Mouse (Mus musculus) WW6 (cell line): ENCODE data around the gene Ran.
"Not testable (repeated sequence)": the region's sequence is repeated elsewhere in the genome, so short reads cannot be mapped to it uniquely, and the experiment has no call there.

Experiments used
- DNase-seq: peaks from one replicate; pipeline ENCODE4 v3.0.0-alpha.2; 2013; ENCODE audit warnings: low read depth, low spot score

Gene Ran

DNA sequence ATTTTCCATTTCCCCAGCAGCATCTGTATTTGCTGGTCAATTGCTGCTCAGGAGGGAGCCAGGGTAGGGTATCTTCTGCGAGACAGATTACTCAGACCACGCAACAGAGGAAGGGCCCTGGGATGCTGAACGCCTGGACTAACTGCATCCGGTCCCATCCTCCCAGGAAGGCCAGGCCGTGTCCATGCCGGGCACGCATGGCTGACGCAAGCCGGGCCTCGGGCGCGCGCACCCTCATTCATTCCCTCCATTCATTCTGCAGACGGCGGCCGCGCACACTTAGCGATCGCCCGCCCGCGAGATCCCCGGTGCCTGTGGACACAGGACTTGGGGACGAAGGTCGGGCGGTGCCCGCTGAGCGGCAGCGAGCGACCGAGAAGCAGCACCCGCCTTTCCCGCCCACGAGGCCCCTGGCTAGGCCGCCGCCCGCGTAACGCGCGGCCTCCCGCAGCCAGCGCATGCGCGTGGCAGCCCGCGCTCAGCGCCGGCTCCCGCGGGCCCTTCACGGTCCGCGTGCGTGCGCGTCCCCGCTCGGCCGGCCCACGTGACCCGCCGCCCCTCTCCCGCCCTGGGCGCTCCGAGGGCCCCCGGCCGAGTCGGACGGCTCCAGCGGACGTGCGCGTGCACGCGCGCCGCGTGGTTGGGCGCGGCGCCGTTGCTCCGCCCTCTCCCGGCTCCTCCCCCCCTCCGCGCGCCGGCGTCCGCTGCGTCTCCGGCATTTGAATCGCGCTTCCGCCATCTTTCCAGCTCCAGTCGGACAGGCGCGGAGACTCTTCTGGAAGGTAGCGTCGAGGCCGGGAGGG lies at the start of gene Ran:
Gene Ran (plus strand): TSS at position 573 of the 803 bp plus-strand sequence.
- DNase-seq, result peak; percentile 80

DNA sequence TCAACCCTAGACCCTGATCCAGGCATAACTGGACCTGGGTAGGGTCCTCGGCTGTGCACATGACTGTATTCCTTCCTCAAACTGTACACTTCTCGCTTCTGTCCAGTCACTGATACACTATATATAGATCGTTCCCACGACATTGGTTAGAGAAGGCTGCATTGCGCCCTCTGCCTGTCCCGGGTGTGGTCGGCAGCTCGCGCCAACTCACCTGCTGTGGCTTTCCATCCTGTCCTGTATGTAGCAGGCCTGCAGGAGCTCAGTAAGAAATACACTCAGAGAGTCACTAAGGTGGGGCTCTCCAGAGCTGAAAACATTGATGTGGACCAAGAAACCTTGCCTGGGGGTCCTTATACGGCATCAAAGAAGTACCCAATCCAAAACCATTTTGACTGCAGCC lies 49.0 kb upstream of the Ran start:
- peak; percentile 24 for DNase-seq

DNA sequence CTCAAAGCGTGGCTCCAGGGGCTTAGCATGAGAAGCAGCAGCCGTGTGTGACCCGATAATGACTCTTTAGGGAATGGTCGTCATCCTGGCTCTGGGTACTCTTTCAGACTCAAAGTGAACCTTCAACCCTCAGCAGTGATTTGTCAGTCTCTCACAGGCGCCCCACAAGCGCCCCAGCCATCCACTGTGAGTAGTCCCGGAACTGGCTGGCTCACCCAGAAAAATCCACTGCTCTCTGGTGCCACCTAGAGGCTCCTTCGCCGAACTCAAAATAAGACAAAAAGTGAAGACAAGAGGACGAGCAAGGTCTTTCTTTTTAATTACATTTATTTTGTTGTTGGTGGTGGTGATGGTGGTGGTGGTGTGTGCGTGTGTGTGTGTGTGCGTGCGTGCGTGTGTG lies 48.6 kb upstream of the Ran start:
- peak; percentile 39 for DNase-seq

- DNase-seq, result no peak
Observed at GRCm38 (mm10) chr5:128976266-128976665, 43.6 kb upstream of the Ran start.

DNA sequence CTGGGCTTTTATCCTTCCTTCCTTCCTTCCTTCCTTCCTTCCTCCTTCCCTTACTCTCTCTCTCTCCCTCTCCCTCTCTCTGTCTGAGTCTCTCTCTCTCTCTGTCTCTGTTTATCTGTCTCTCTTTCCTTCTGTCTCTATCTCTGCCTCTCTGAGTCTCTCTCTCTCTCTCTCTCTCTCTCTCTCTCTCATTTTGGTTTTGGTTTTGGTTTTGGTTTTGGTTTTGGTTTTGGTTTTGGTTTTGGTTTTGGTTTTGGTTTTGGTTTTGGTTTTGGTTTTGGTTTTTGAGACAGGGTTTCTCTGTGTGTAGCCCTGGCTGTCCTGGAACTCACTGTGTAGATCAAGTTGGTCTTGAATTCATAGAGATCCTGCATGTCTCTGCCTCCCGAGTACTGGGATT lies 42.4 kb upstream of the Ran start:
- not testable (repeated sequence) for DNase-seq

DNA sequence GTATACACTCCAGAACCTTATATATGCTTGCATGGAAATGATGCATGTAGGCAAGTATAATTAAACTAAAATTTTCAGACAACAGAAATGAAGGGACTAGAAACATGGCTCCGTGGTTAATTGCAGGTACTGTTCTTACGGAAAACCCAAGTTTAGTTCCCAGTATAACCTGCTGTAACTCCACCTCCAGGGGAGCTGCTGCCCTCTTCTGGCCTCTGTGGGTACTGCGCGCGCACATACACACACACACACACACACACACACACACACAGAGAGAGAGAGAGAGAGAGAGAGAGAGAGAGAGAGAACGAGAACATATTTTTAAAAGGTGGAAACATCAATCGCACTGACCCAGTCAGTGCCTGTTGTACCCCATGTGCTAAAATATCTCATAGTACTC lies 40.9 kb upstream of the Ran start:
- no peak for DNase-seq

GRCm38 (mm10) chr5:128980857-128981256 lies 39.0 kb upstream of the Ran start:
- no peak for DNase-seq

GRCm38 (mm10) chr5:128981607-128982006 lies 38.3 kb upstream of the Ran start:
- DNase-seq, result peak; percentile 38

DNA sequence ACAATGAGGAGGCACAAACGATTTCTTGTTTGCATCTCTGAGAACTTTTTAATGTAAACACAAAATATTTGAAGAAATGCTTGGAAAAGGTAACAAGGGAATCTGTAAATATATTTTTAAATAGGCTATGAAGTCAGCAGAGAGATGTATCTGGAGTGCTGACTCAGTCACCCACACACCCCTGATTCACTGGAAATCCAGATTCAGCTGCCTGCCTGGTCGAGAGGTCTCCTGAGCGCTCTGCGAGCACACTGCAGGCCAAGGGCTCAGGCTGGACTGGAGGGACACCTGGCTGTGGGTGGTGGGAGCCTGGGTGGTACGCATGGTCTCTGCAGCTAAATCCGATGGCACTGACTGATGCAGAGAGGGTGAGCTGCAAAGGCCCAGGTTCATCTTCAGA lies 35.3 kb upstream of the Ran start:
- no peak for DNase-seq

DNA sequence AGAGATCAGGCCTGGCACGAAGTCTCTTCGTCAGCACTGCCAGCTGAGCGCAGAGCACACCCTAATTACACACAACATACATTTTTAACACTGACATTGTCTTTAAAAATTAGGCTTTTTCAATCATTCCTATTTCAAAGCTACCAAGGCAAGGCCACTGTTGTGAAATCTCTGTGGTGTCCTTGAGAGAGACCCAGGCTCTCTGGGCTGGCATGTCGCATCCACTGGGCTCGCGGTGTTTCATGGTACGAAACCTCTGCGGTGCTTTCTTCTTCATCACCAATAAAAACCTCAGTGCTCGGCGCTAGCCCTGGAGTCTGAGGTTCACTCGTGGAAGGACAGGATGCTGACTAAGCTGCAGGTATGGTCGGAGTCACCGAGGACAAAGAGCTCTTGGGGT lies 33.9 kb upstream of the Ran start:
- no peak for DNase-seq

- DNase-seq, result no peak
Observed at GRCm38 (mm10) chr5:128987141-128987954, 32.5 kb upstream of the Ran start.

GRCm38 (mm10) chr5:129000706-129001468 lies 19.0 kb upstream of the Ran start:
- no peak for DNase-seq

DNA sequence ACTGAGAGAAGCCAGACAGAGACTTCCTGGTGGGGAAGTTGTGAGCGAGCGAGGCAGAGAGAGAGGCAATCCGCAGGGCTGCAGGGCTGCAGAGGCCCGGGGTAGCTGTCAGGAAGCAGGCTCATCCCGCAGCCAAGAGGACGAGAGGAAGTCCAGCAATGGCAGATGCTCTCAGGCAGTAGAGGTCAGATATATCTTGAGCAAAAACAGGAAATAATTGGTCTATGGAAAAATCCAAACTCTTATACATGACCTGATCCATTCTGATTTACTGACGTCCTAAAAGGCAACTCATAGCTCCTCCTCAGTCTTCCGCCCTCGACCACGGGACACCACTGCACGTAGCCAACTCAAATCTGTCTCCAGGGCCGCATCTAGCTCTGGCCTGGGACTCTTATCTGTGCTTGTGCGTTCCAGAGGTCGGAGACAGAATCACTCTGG lies 17.3 kb upstream of the Ran start:
- no peak for DNase-seq

DNA sequence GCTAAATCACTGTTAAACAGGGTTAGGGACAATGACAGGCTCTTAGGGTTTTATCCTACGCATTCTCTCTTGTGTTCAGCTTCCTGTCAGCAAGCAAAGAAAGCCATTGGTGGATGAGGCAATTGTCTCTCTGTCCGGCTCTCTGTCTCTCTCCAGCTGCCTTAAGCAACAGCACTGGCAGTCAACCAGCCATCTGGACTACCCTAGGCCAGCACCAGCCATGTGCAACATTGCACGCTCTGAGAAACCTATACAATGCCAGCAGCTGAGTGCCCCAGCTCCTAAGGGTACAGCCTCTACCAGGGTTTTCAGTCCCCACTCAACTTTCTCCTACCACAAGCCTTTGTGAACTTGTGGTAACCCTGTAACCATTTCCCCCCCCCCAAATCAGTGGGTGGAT lies 14.5 kb upstream of the Ran start:
- DNase-seq, result no peak

DNA sequence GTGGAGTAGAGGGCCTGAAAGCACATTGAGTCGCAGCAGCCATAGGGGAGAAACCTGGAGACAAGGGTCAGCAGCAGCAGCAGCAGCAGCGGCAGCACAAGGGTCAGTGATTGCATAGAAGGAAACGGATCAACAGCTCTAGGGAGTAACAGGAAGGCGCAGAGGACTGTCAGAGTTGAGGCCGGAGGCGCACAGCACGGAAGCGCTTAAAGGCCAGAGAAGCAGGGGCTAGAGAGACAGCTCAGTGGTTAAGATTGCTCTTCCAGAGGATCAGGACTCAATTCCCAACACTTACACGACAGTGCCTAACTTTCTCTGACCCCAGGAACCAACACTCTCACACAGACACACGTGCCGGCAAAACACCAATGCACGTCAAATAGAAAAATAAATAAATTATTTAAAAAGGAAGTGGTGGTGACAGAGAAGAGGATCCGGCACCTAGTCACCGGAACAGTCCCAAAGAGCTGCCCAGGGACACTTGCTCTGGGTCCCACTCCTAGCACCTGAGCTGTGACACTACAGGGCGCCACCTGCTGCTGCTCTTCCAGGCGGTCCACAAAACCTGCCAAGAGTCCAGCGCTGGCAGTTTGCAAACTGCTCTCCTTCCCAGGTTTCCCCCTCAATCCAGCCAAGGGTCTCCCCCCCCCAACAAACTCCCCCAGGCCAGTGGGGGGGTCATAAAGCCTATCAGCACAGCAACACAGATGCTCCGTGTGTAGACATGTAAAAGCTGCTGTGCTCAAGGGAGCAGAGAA lies 13.7 kb upstream of the Ran start:
- no peak for DNase-seq

DNA sequence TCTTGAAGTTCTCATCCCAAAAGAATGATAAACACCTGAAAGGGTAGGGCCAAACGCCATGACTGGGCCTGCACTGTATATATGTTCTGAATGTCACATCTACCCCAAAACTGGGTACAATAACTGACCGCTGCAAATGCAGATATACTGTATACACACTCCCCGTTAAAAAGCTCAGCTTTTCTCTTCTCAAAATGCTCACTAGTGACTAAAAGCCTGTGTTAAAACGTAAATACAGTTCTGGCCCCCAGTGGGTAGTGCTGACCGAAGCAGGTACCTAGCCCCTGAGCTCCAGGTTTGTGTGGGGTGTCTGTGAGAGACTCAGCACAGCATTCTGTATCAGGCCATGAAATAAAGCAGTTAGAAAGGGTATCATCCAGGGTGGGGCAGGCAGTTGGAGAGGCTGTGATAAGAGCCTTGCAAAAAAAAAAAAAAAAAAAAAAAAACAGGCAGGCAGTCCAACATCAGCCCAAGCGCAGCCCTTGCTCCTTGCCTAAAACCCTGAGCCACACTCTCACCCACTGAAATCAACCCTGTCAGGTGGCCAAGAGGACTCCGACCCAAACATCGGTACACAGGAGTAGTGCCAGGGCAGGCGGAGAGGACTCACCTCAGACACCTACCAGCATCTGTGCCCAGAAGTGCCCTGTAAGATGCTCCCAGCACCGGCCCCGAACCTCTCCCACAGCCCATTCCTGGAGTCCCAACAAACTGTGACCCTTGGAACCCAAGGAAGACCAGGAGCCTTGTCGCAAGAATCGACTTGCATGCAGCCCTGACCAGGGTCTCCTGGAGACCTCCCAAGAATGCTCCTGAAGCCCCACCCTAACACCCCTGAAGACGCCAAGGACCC lies 12.5 kb upstream of the Ran start:
- DNase-seq, result no peak

DNA sequence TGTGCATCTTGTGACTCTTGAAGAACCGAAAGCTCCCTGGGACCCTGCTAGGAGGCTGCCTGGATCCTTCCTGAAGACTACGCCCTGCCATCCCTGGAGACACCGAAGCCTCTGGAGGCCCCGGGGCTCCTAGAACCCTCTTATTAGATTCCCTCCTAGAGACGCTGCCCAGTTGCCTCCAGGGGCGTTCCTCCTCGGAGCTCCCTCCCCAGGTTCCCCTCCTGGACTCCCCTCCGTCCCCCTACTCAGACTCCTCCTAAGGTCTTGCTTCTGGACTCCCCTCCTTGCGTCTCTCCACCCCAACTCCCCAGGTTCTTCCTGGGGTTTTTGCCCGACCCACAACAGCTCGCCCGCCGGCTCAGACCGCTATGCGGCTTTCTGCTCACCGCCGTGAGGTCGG lies 11.9 kb upstream of the Ran start:
- no peak for DNase-seq

DNA sequence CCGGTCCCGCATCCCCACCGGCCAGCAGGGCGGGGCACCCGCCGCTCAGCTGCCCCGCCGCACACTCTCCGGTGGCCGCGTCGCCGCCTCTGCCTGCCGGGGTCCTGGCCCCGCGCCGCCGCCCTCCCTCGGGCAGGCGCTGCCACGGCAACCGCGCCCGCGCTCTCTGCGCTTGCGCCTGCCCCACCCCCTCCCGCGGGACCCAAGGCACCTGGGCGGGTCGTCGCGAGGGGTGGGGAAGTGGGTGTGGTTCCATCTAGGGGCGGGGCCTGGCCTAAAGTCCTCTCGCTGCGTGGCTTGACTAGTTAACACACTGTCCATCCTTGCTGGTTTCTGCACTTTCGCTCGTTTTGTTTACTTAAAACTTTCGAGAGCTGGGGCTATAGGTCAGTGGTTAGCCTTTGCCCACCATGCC lies 11.4 kb upstream of the Ran start, which contains the start of gene Stx2:
Gene Stx2 (minus strand): TSS at position 163 of the 415 bp plus-strand sequence.
- peak; percentile 62 for DNase-seq

GRCm38 (mm10) chr5:129009577-129009976 lies 10.3 kb upstream of the Ran start:
- DNase-seq, result no peak

DNA sequence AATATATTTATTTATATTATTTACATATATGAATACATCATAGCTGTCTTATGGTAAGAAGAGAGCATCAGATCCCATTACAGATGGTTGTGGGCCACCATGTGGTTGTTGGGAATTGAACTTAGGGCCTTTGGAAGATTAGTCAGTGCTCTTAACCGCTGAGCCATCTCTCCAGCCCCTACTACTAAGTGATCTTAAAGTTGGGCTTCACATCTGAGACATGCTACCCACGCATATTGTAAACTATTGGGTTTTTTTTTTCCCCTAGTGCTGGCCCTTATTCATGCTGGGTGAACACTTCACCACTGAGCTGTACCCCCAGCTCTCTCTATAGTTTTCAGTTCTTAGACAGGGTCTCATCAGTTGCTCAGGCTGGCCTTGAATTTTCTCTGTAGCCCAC lies 8.9 kb upstream of the Ran start:
- no peak for DNase-seq
